Mouse (Mus musculus): Measurements from ENCODE around the gene Lcn12.

The Lcn12 gene

GRCm38 (mm10) chr2:25493476-25493961 is at the start of gene Lcn12:
TSS of gene Lcn12 (minus strand) at chr2:25493911.
- no peak for DNase-seq (ENCODE audit: inconsistent ontology term)

GRCm38 (mm10) chr2:25541644-25542367 is 48.1 kb upstream of the Lcn12 start:
- DNase-seq (ENCODE audit: inconsistent ontology term) = peak; percentile 46

GRCm38 (mm10) chr2:25540541-25540948 is 46.8 kb upstream of the Lcn12 start:
- peak; percentile 52 for DNase-seq (ENCODE audit: inconsistent ontology term)

- DNase-seq (ENCODE audit: inconsistent ontology term) = no peak
Measured at GRCm38 (mm10) chr2:25536531-25536930, 42.8 kb upstream of the Lcn12 start.

GRCm38 (mm10) chr2:25534866-25535182 is 41.1 kb upstream of the Lcn12 start:
- no peak for DNase-seq (ENCODE audit: inconsistent ontology term)

GRCm38 (mm10) chr2:25534178-25534865 is 40.6 kb upstream of the Lcn12 start:
- DNase-seq (ENCODE audit: inconsistent ontology term) = peak; percentile 91

GRCm38 (mm10) chr2:25533707-25534106 is 40.0 kb upstream of the Lcn12 start:
- DNase-seq (ENCODE audit: inconsistent ontology term) = no peak

GRCm38 (mm10) chr2:25526510-25527302 is 33.0 kb upstream of the Lcn12 start:
- no peak for DNase-seq (ENCODE audit: inconsistent ontology term)

- peak; percentile 14 for DNase-seq (ENCODE audit: inconsistent ontology term)
Measured at GRCm38 (mm10) chr2:25509912-25510311, 16.2 kb upstream of the Lcn12 start.

GRCm38 (mm10) chr2:25506964-25507363 is 13.3 kb upstream of the Lcn12 start:
- DNase-seq (ENCODE audit: inconsistent ontology term) = no peak

GRCm38 (mm10) chr2:25505860-25506259 is 12.1 kb upstream of the Lcn12 start:
- no peak for DNase-seq (ENCODE audit: inconsistent ontology term)

- DNase-seq (ENCODE audit: inconsistent ontology term) = no peak
Measured at GRCm38 (mm10) chr2:25505000-25505399, 11.3 kb upstream of the Lcn12 start.

- no peak for DNase-seq (ENCODE audit: inconsistent ontology term)
Measured at GRCm38 (mm10) chr2:25504538-25504937, 10.8 kb upstream of the Lcn12 start.

GRCm38 (mm10) chr2:25502726-25503125 is 9.0 kb upstream of the Lcn12 start:
- no peak for DNase-seq (ENCODE audit: inconsistent ontology term)

GRCm38 (mm10) chr2:25501593-25502486 is 8.1 kb upstream of the Lcn12 start, which contains the start of gene C8g:
TSS of gene C8g (minus strand) at chr2:25501719.
- DNase-seq (ENCODE audit: inconsistent ontology term) = no peak

GRCm38 (mm10) chr2:25500576-25501405 is 7.1 kb upstream of the Lcn12 start, which contains the start of gene Fbxw5:
TSS of gene Fbxw5 (plus strand) at chr2:25500750.
- DNase-seq (ENCODE audit: inconsistent ontology term) = peak; percentile 96

GRCm38 (mm10) chr2:25500071-25500575 is 6.4 kb upstream of the Lcn12 start:
- DNase-seq (ENCODE audit: inconsistent ontology term) = peak; percentile 33

GRCm38 (mm10) chr2:25498622-25499478 is 5.1 kb upstream of the Lcn12 start:
- no peak for DNase-seq (ENCODE audit: inconsistent ontology term)
